Mouse (Mus musculus): ENCODE results near the gene Rgs9bp. TPM values are rescaled to one million over a fixed set of nuclear protein-coding genes. Genes with fewer than 3 reads are reported as not detected.

The Rgs9bp gene
- polyA plus RNA-seq (2015; fragmentation: Nextera tagmentation; extraction: Ambion mirVana) = 0.07 and 0.10 TPM in 2 replicates

GRCm38 (mm10) chr7:35585191-35586054, at the start of gene Rgs9bp:
Rgs9bp (minus strand) TSS chr7:35585582.
- Histone ChIP-seq H3K4me1 (ENCODE audit: control insufficient read depth, insufficient read depth, low read depth, low read length) (peaks cover 19% of the 10 kb centered on the region), H3K9ac (ENCODE audit: low read depth, low read length) (peak within 1 kb of the TSS; percentile 77), H3K9me3 (ENCODE audit: control insufficient read depth, low read length) (no peaks in the 10 kb centered on the region), H3K36me3 (ENCODE audit: control insufficient read depth, insufficient read depth, low read length) (no peaks in the 10 kb centered on the region), H3K4me3 (ENCODE audit: low read length) (peak within 1 kb of the TSS; percentile 65), H3K4me2 (ENCODE audit: low read length) (peak within 1 kb of the TSS; percentile 100), H3K27me3 (replicated peaks; ENCODE audit: control insufficient read depth, insufficient read depth, low read length) (peaks cover 20% of the 10 kb centered on the region), H3K27ac (ENCODE audit: low read depth, low read length) (peak within 1 kb of the TSS; percentile 66)
- peak; percentile 79; the same call in 1 of the 2 replicates for ATAC-seq
- 1% methylated on average over 33 of the region's 45 CpGs for WGBS

- H3K27ac ChIP-seq (ENCODE audit: low read depth, low read length) = no peak overlapping the region
- no peak for ATAC-seq
- H3K4me3 ChIP-seq (ENCODE audit: low read length) = no peak overlapping the region
- no peaks in the 10 kb centered on the region for H3K4me1 ChIP-seq (ENCODE audit: control insufficient read depth, insufficient read depth, low read depth, low read length)
- H3K9ac ChIP-seq (ENCODE audit: low read depth, low read length) = no peak overlapping the region
- no peaks in the 10 kb centered on the region for H3K9me3 ChIP-seq (ENCODE audit: control insufficient read depth, low read length)
- 73% methylated on average over 5 of the region's 5 CpGs for WGBS
- H3K4me2 ChIP-seq (ENCODE audit: low read length) = no peak overlapping the region
- H3K27me3 ChIP-seq (replicated peaks; ENCODE audit: control insufficient read depth, insufficient read depth, low read length) = no peaks in the 10 kb centered on the region
- H3K36me3 ChIP-seq (ENCODE audit: control insufficient read depth, insufficient read depth, low read length) = peaks cover 34% of the 10 kb centered on the region
These were observed 43.1 kb upstream of the Rgs9bp start for GRCm38 (mm10) chr7:35628496-35628895.

GRCm38 (mm10) chr7:35627371-35627770, 42.0 kb upstream of the Rgs9bp start:
- no peak overlapping the region for H3K4me2 ChIP-seq (ENCODE audit: low read length)
- ATAC-seq = no peak
- H3K36me3 ChIP-seq (ENCODE audit: control insufficient read depth, insufficient read depth, low read length) = peaks cover 31% of the 10 kb centered on the region

GRCm38 (mm10) chr7:35626038-35626437, 40.7 kb upstream of the Rgs9bp start:
- peaks cover 30% of the 10 kb centered on the region for H3K36me3 ChIP-seq (ENCODE audit: control insufficient read depth, insufficient read depth, low read length)

More at GRCm38 (mm10) chr7:35627371-35627770, 42.0 kb upstream of the Rgs9bp start:
- Histone ChIP-seq H3K4me3 (ENCODE audit: low read length) (no peak overlapping the region), H3K9ac (ENCODE audit: low read depth, low read length) (no peak overlapping the region), H3K27me3 (replicated peaks; ENCODE audit: control insufficient read depth, insufficient read depth, low read length) (no peaks in the 10 kb centered on the region), H3K4me1 (ENCODE audit: control insufficient read depth, insufficient read depth, low read depth, low read length) (no peaks in the 10 kb centered on the region), H3K27ac (ENCODE audit: low read depth, low read length) (no peak overlapping the region), H3K9me3 (ENCODE audit: control insufficient read depth, low read length) (no peaks in the 10 kb centered on the region)
- 88% methylated on average over 10 of the region's 10 CpGs for WGBS

GRCm38 (mm10) chr7:35622626-35623025, 37.2 kb upstream of the Rgs9bp start:
- no peak overlapping the region for H3K4me2 ChIP-seq (ENCODE audit: low read length)
- no peak overlapping the region for H3K27ac ChIP-seq (ENCODE audit: low read depth, low read length)
- H3K27me3 ChIP-seq (replicated peaks; ENCODE audit: control insufficient read depth, insufficient read depth, low read length) = no peaks in the 10 kb centered on the region
- peaks cover 28% of the 10 kb centered on the region for H3K36me3 ChIP-seq (ENCODE audit: control insufficient read depth, insufficient read depth, low read length)
- H3K9ac ChIP-seq (ENCODE audit: low read depth, low read length) = no peak overlapping the region
- H3K4me1 ChIP-seq (ENCODE audit: control insufficient read depth, insufficient read depth, low read depth, low read length) = no peaks in the 10 kb centered on the region
- H3K4me3 ChIP-seq (ENCODE audit: low read length) = no peak overlapping the region
- 92% methylated on average over 10 of the region's 10 CpGs for WGBS
- no peak for ATAC-seq
- H3K9me3 ChIP-seq (ENCODE audit: control insufficient read depth, low read length) = no peaks in the 10 kb centered on the region

More at GRCm38 (mm10) chr7:35626038-35626437, 40.7 kb upstream of the Rgs9bp start:
- WGBS = 98% methylated on average over 5 of the region's 5 CpGs
- Histone ChIP-seq H3K27me3 (replicated peaks; ENCODE audit: control insufficient read depth, insufficient read depth, low read length) (no peaks in the 10 kb centered on the region), H3K4me1 (ENCODE audit: control insufficient read depth, insufficient read depth, low read depth, low read length) (no peaks in the 10 kb centered on the region), H3K9ac (ENCODE audit: low read depth, low read length) (no peak overlapping the region), H3K4me3 (ENCODE audit: low read length) (no peak overlapping the region), H3K27ac (ENCODE audit: low read depth, low read length) (no peak overlapping the region), H3K4me2 (ENCODE audit: low read length) (no peak overlapping the region), H3K9me3 (ENCODE audit: control insufficient read depth, low read length) (no peaks in the 10 kb centered on the region)
- ATAC-seq = no peak

- Histone ChIP-seq H3K9me3 (ENCODE audit: control insufficient read depth, low read length) (no peaks in the 10 kb centered on the region), H3K4me3 (ENCODE audit: low read length) (no peak overlapping the region), H3K27ac (ENCODE audit: low read depth, low read length) (no peak overlapping the region), H3K9ac (ENCODE audit: low read depth, low read length) (no peak overlapping the region), H3K4me2 (ENCODE audit: low read length) (no peak overlapping the region), H3K27me3 (replicated peaks; ENCODE audit: control insufficient read depth, insufficient read depth, low read length) (no peaks in the 10 kb centered on the region), H3K36me3 (ENCODE audit: control insufficient read depth, insufficient read depth, low read length) (peaks cover 41% of the 10 kb centered on the region), H3K4me1 (ENCODE audit: control insufficient read depth, insufficient read depth, low read depth, low read length) (no peaks in the 10 kb centered on the region)
- 28% methylated on average over 4 of the region's 4 CpGs for WGBS
- ATAC-seq = no peak
These were observed 32.1 kb upstream of the Rgs9bp start for GRCm38 (mm10) chr7:35617513-35617912.

- H3K27ac ChIP-seq (ENCODE audit: low read depth, low read length) = no peak overlapping the region
- no peak overlapping the region for H3K4me2 ChIP-seq (ENCODE audit: low read length)
- peaks cover 19% of the 10 kb centered on the region for H3K36me3 ChIP-seq (ENCODE audit: control insufficient read depth, insufficient read depth, low read length)
- H3K9ac ChIP-seq (ENCODE audit: low read depth, low read length) = no peak overlapping the region
- no peaks in the 10 kb centered on the region for H3K27me3 ChIP-seq (replicated peaks; ENCODE audit: control insufficient read depth, insufficient read depth, low read length)
- no peaks in the 10 kb centered on the region for H3K4me1 ChIP-seq (ENCODE audit: control insufficient read depth, insufficient read depth, low read depth, low read length)
- 91% methylated on average over 10 of the region's 10 CpGs for WGBS
- ATAC-seq = no peak
- no peak overlapping the region for H3K4me3 ChIP-seq (ENCODE audit: low read length)
- H3K9me3 ChIP-seq (ENCODE audit: control insufficient read depth, low read length) = no peaks in the 10 kb centered on the region
These were observed 23.9 kb upstream of the Rgs9bp start for GRCm38 (mm10) chr7:35609245-35609644.

- Histone ChIP-seq H3K9me3 (ENCODE audit: control insufficient read depth, low read length) (no peaks in the 10 kb centered on the region), H3K27ac (ENCODE audit: low read depth, low read length) (no peak overlapping the region), H3K36me3 (ENCODE audit: control insufficient read depth, insufficient read depth, low read length) (peaks cover 24% of the 10 kb centered on the region), H3K27me3 (replicated peaks; ENCODE audit: control insufficient read depth, insufficient read depth, low read length) (no peaks in the 10 kb centered on the region), H3K4me1 (ENCODE audit: control insufficient read depth, insufficient read depth, low read depth, low read length) (no peaks in the 10 kb centered on the region), H3K9ac (ENCODE audit: low read depth, low read length) (no peak overlapping the region), H3K4me2 (ENCODE audit: low read length) (no peak overlapping the region), H3K4me3 (ENCODE audit: low read length) (no peak overlapping the region)
- no peak for ATAC-seq
- 87% methylated on average over 10 of the region's 10 CpGs for WGBS
These were observed 21.4 kb upstream of the Rgs9bp start for GRCm38 (mm10) chr7:35606816-35607215.

- Histone ChIP-seq H3K4me1 (ENCODE audit: control insufficient read depth, insufficient read depth, low read depth, low read length) (no peaks in the 10 kb centered on the region), H3K27me3 (replicated peaks; ENCODE audit: control insufficient read depth, insufficient read depth, low read length) (no peaks in the 10 kb centered on the region), H3K9me3 (ENCODE audit: control insufficient read depth, low read length) (no peaks in the 10 kb centered on the region), H3K27ac (ENCODE audit: low read depth, low read length) (no peak overlapping the region), H3K4me2 (ENCODE audit: low read length) (no peak overlapping the region), H3K9ac (ENCODE audit: low read depth, low read length) (no peak overlapping the region), H3K36me3 (ENCODE audit: control insufficient read depth, insufficient read depth, low read length) (peaks cover 20% of the 10 kb centered on the region), H3K4me3 (ENCODE audit: low read length) (no peak overlapping the region)
- ATAC-seq = no peak
- 98% methylated on average over 5 of the region's 5 CpGs for WGBS
These were observed 17.4 kb upstream of the Rgs9bp start for GRCm38 (mm10) chr7:35602766-35603165.

Measured in hindbrain, embryonic 16.5 days (tissue).